Mouse (Mus musculus): ENCODE data around the gene 2310011J03Rik.

The 2310011J03Rik gene

GRCm38 (mm10) chr10:80292251-80293146 lies 27.8 kb downstream of the 2310011J03Rik start, which contains the start of gene Rps15:
Rps15 (plus strand) TSS chr10:80292453.
- DNase-seq (ENCODE audit: low spot score), result peak; percentile 98

- DNase-seq (ENCODE audit: low spot score), result no peak
These were observed 31.7 kb downstream of the 2310011J03Rik start for GRCm38 (mm10) chr10:80288657-80289056.

GRCm38 (mm10) chr10:80288097-80288496 lies 32.2 kb downstream of the 2310011J03Rik start:
- no peak for DNase-seq (ENCODE audit: low spot score)

GRCm38 (mm10) chr10:80285222-80286070 lies 34.9 kb downstream of the 2310011J03Rik start:
- no peak for DNase-seq (ENCODE audit: low spot score)

- DNase-seq (ENCODE audit: low spot score), result no peak
These were observed 37.6 kb downstream of the 2310011J03Rik start for GRCm38 (mm10) chr10:80282481-80283441.

GRCm38 (mm10) chr10:80281921-80282371 lies 38.4 kb downstream of the 2310011J03Rik start:
- DNase-seq (ENCODE audit: low spot score), result no peak

GRCm38 (mm10) chr10:80281304-80281703 lies 39.0 kb downstream of the 2310011J03Rik start:
- no peak for DNase-seq (ENCODE audit: low spot score)

GRCm38 (mm10) chr10:80279273-80279672 lies 41.1 kb downstream of the 2310011J03Rik start:
- no peak for DNase-seq (ENCODE audit: low spot score)

GRCm38 (mm10) chr10:80278390-80278789 lies 41.9 kb downstream of the 2310011J03Rik start:
- no peak for DNase-seq (ENCODE audit: low spot score)

GRCm38 (mm10) chr10:80276238-80276637 lies 44.1 kb downstream of the 2310011J03Rik start:
- DNase-seq (ENCODE audit: low spot score), result no peak

GRCm38 (mm10) chr10:80273847-80274246 lies 46.5 kb downstream of the 2310011J03Rik start:
- DNase-seq (ENCODE audit: low spot score), result no peak

GRCm38 (mm10) chr10:80271870-80272585 lies 48.3 kb downstream of the 2310011J03Rik start:
- no peak for DNase-seq (ENCODE audit: low spot score)

GRCm38 (mm10) chr10:80271186-80271843 lies 49.0 kb downstream of the 2310011J03Rik start:
- no peak for DNase-seq (ENCODE audit: low spot score)

- DNase-seq (ENCODE audit: low spot score), result no peak
These were observed 49.6 kb downstream of the 2310011J03Rik start for GRCm38 (mm10) chr10:80270734-80271181.

GRCm38 (mm10) chr10:80270099-80270498 lies 50.2 kb downstream of the 2310011J03Rik start:
- no peak for DNase-seq (ENCODE audit: low spot score)

Measured in embryo, embryonic 10 days (tissue).